Mouse (Mus musculus): ENCODE measurements around the gene Mtpn. TPM values are rescaled to one million over a fixed set of nuclear protein-coding genes. Genes with fewer than 3 reads are reported as not detected.

Gene Mtpn
- total RNA-seq (2014; rRNA removed) (135 and 308 TPM in 2 replicates), polyA plus RNA-seq (2015; fragmentation: Nextera tagmentation; extraction: Ambion mirVana) (204 and 216 TPM in 2 replicates)

DNA sequence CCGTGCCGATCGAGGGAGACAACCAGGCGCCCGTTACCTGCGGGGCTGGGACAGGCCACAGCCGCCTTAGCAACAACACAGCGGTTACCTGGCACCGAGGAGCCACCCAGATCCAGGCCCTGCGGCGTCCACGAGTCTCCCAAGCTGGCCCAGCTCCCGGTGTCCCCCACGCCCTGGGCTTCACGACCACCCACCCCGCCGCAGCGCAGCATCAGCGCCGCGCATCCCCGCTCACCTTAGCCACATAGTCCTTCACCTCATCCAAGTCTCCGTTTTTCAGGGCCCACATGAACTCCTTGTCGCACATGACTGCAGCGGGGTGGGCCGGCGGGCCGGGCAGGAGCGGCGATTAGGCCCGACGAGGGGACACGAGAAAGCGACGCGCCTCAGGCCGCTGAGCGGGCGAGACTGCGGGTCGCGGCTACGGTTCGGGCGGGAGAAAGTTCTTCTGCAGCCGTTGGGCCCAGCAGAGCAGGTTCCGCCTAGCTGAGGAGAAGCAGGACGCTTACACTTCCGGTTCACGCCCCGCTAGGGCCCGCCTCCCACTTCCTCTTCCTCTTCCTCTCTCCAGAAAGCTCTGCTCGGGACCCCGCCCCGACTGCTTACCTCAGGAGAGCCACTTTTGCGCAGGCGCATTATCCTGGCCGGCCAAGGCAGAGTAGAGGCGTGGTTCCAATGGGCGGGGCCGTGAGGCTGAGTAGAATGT is at the start of gene Mtpn:
TSS of gene Mtpn (minus strand) at position 585 of the 706 bp plus-strand sequence.
- TF ChIP-seq CTCF (IDR thresholded peaks at IDR 0.05; ENCODE audit: low read depth), result no peak
- DNase-seq (ENCODE audit: low spot score), result peak; percentile 99
- H3K9ac ChIP-seq (replicated peaks; ENCODE audit: low read length), result peak within 1 kb of the TSS; percentile 96
- peak within 1 kb of the TSS; percentile 87 for H3K4me2 ChIP-seq (ENCODE audit: low read depth, low read length)
- peaks cover 5% of the 10 kb centered on the region for H3K4me1 ChIP-seq (ENCODE audit: insufficient read depth, low read length)
- H3K27ac ChIP-seq, result peak within 1 kb of the TSS; percentile 82
- peak; percentile 100 for ATAC-seq
- H3K4me3 ChIP-seq (ENCODE audit: low read length), result peak within 1 kb of the TSS; percentile 83
- no peaks in the 10 kb centered on the region for H3K27me3 ChIP-seq (ENCODE audit: insufficient read depth, low read length)
- no peaks in the 10 kb centered on the region for H3K9me3 ChIP-seq (ENCODE audit: low read length)
- H3K36me3 ChIP-seq (ENCODE audit: insufficient read depth, low read length), result no peaks in the 10 kb centered on the region
- under 1% methylated on average over 61 of the region's 61 CpGs for WGBS

- no peak overlapping the region for H3K4me2 ChIP-seq (ENCODE audit: low read depth, low read length)
- TF ChIP-seq CTCF (IDR thresholded peaks at IDR 0.05; ENCODE audit: low read depth), result no peak
- DNase-seq (ENCODE audit: low spot score) (no peak), ATAC-seq (no peak)
- H3K4me1 ChIP-seq (ENCODE audit: insufficient read depth, low read length), result no peaks in the 10 kb centered on the region
- H3K4me3 ChIP-seq (ENCODE audit: low read length), result no peak overlapping the region
- no peak overlapping the region for H3K27ac ChIP-seq
- H3K36me3 ChIP-seq (ENCODE audit: insufficient read depth, low read length), result no peaks in the 10 kb centered on the region
- no peak overlapping the region for H3K9ac ChIP-seq (replicated peaks; ENCODE audit: low read length)
- no peaks in the 10 kb centered on the region for H3K9me3 ChIP-seq (ENCODE audit: low read length)
- no peaks in the 10 kb centered on the region for H3K27me3 ChIP-seq (ENCODE audit: insufficient read depth, low read length)
Observed at GRCm38 (mm10) chr6:35568731-35569130, 29.0 kb upstream of the Mtpn start.

DNA sequence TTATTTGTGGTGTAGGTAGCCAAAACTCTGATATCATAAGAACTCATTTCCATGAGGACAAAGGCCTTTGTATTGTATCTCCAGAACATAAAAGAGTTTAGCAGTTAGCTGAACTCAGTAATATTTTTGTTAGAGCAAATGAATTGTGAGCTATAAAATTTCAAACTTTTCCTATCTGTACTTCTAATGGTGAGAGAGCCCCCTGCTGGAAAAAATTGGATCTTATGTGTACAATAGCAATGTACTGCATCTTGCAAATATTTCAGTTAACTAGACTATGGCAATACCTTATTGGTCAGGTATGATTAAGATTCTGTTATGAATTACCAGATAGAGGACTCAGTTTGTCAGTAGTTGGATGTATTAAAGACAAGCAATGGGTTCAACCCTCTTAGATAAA is 28.1 kb upstream of the Mtpn start:
- ATAC-seq (no peak), DNase-seq (ENCODE audit: low spot score) (peak; percentile 78)
- Histone ChIP-seq H3K27ac (no peak overlapping the region), H3K4me2 (ENCODE audit: low read depth, low read length) (no peak overlapping the region), H3K4me1 (ENCODE audit: insufficient read depth, low read length) (no peaks in the 10 kb centered on the region), H3K4me3 (ENCODE audit: low read length) (no peak overlapping the region), H3K9me3 (ENCODE audit: low read length) (no peaks in the 10 kb centered on the region), H3K36me3 (ENCODE audit: insufficient read depth, low read length) (no peaks in the 10 kb centered on the region), H3K27me3 (ENCODE audit: insufficient read depth, low read length) (no peaks in the 10 kb centered on the region), H3K9ac (replicated peaks; ENCODE audit: low read length) (no peak overlapping the region)
- peak; percentile 56 for TF ChIP-seq CTCF (IDR thresholded peaks at IDR 0.05; ENCODE audit: low read depth)

DNA sequence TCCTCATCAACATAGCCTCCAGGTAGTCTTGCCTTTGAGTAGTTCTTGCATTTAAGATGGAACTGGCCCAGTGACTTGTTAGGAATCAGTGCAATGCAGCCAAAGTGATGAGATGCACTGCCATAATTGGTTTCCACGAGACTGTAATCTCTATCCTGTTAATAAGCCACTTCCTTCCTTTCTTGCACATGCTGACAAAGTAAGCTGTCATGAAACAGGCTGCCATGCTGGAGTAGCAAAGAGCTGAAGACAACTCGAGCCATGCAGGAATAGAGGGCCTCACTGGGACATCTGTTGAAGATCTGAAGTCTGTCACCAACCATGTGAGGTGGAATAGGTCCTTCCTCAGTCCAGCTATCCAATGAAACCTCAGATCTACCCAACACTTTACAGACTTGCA is 20.3 kb upstream of the Mtpn start:
- 56% methylated on average over 2 of the region's 2 CpGs for WGBS
- TF ChIP-seq CTCF (IDR thresholded peaks at IDR 0.05; ENCODE audit: low read depth), result no peak
- ATAC-seq, result no peak

DNA sequence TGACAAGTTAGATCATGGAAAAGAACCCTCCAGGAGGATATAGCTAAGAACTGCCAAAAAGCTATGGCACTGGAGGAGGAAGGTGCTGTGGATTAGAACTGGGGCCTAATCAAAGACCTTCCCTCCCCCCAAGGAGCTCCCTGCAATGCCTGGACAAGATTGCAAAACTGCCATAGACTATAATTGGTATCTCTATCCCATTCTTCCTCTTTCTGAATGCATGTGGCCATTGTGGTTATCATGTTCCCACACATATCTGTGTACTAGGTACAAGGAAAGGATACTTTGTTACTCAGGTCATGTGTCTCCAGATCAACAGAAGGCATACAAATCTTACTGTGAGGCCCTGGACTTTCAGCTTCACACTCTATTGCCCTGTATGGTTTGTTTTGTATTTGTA is 4.7 kb upstream of the Mtpn start:
- no peak overlapping the region for H3K4me2 ChIP-seq (ENCODE audit: low read depth, low read length)
- H3K4me1 ChIP-seq (ENCODE audit: insufficient read depth, low read length), result no peaks in the 10 kb centered on the region
- no peak for TF ChIP-seq CTCF (IDR thresholded peaks at IDR 0.05; ENCODE audit: low read depth)
- H3K36me3 ChIP-seq (ENCODE audit: insufficient read depth, low read length), result no peaks in the 10 kb centered on the region
- no peak overlapping the region for H3K27ac ChIP-seq
- ATAC-seq (no peak), DNase-seq (ENCODE audit: low spot score) (no peak)
- H3K9me3 ChIP-seq (ENCODE audit: low read length), result peaks cover 3% of the 10 kb centered on the region; the same call in 1 of the 2 replicates
- no peak overlapping the region for H3K4me3 ChIP-seq (ENCODE audit: low read length)
- H3K27me3 ChIP-seq (ENCODE audit: insufficient read depth, low read length), result no peaks in the 10 kb centered on the region
- H3K9ac ChIP-seq (replicated peaks; ENCODE audit: low read length), result no peak overlapping the region

More for the DNA sequence above, 20.3 kb upstream of the Mtpn start:
- Histone ChIP-seq H3K9me3 (ENCODE audit: low read length) (no peaks in the 10 kb centered on the region), H3K4me2 (ENCODE audit: low read depth, low read length) (no peak overlapping the region), H3K4me1 (ENCODE audit: insufficient read depth, low read length) (no peaks in the 10 kb centered on the region), H3K36me3 (ENCODE audit: insufficient read depth, low read length) (no peaks in the 10 kb centered on the region), H3K4me3 (ENCODE audit: low read length) (no peak overlapping the region), H3K27ac (no peak overlapping the region), H3K27me3 (ENCODE audit: insufficient read depth, low read length) (no peaks in the 10 kb centered on the region), H3K9ac (replicated peaks; ENCODE audit: low read length) (no peak overlapping the region)
- no peak for DNase-seq (ENCODE audit: low spot score)

DNA sequence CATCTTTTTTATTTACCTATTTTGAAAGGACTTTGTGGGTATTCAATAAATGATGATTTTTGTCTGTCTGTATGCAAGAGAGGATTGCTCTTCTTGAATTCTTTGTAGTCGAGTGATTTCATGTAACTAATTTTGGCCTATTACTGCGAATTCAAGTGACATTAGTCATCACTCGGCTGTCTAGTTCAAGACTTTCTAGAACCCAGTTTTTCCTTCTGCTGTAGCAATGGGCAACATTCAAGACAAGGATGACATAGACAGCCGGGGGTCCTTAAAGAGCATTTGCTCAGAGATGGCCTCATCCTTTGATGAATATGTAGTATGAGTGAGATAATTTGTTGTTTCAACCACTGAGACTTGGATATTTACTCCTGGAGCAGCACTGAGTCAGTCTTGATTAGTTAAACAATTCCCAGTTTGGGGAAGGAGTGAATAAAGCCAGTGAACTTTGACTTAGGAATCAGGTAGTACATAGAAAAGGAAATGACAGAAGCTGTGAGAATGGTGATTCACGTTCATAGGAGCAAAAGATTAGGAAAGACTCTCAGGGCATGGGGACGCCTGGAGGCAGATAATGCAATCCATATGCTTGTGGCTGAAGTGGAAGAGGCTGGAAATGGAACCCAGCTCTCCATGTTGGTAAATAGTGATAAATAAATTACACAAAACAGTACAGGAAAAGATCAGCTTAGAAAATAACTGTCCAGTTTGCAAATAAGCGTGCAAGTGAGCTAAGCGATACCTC is 3.1 kb upstream of the Mtpn start:
- no peak for TF ChIP-seq CTCF (IDR thresholded peaks at IDR 0.05; ENCODE audit: low read depth)
- Histone ChIP-seq H3K9me3 (ENCODE audit: low read length) (peaks cover 3% of the 10 kb centered on the region; the same call in 1 of the 2 replicates), H3K36me3 (ENCODE audit: insufficient read depth, low read length) (no peaks in the 10 kb centered on the region), H3K4me2 (ENCODE audit: low read depth, low read length) (no peak overlapping the region), H3K27ac (no peak overlapping the region), H3K4me1 (ENCODE audit: insufficient read depth, low read length) (peaks cover 5% of the 10 kb centered on the region), H3K4me3 (ENCODE audit: low read length) (no peak overlapping the region), H3K27me3 (ENCODE audit: insufficient read depth, low read length) (no peaks in the 10 kb centered on the region), H3K9ac (replicated peaks; ENCODE audit: low read length) (no peak overlapping the region)
- ATAC-seq (no peak), DNase-seq (ENCODE audit: low spot score) (no peak)
- WGBS, result 81% methylated on average over 8 of the region's 8 CpGs

GRCm38 (mm10) chr6:35540377-35540776 is 689 bp upstream of the Mtpn start:
- Histone ChIP-seq H3K4me1 (ENCODE audit: insufficient read depth, low read length) (peaks cover 5% of the 10 kb centered on the region), H3K9me3 (ENCODE audit: low read length) (no peaks in the 10 kb centered on the region), H3K27ac (no peak overlapping the region), H3K27me3 (ENCODE audit: insufficient read depth, low read length) (no peaks in the 10 kb centered on the region), H3K4me2 (ENCODE audit: low read depth, low read length) (no peak overlapping the region), H3K36me3 (ENCODE audit: insufficient read depth, low read length) (no peaks in the 10 kb centered on the region), H3K4me3 (ENCODE audit: low read length) (no peak overlapping the region), H3K9ac (replicated peaks; ENCODE audit: low read length) (no peak overlapping the region)
- ATAC-seq (no peak), DNase-seq (ENCODE audit: low spot score) (no peak)
- TF ChIP-seq CTCF (IDR thresholded peaks at IDR 0.05; ENCODE audit: low read depth), result no peak
- 91% methylated on average over 9 of the region's 9 CpGs for WGBS

All from hindbrain, postnatal 0 days (tissue).